Mouse (Mus musculus) heart, embryonic 12.5 days (tissue): ENCODE measurements at regions not wholly inside any gene's neighbourhood (a gene's known extent, or its start where the extent isn't known, plus 50 kb on each side); places are given as distances from the start of the nearest gene placed in this dataset.

Experiments used
- ATAC-seq: fragments of 200-750 bp; cut with Nextera tagmentation; 2 replicates; pipeline ENCODE4 v1.8.0; 2017; ENCODE audit warnings: moderate TSS enrichment, moderate library complexity; ENCODE audit not compliant: insufficient number of reproducible peaks, low FRiP score
- H3K27ac ChIP-seq: fragments of 300-500 bp; sonication (generic); 2 replicates; pipeline ENCODE4 v1.5.1; 2016; ENCODE audit warnings: mild to moderate bottlenecking, moderate library complexity; ENCODE audit not compliant: poor library complexity, severe bottlenecking
- H3K27me3 ChIP-seq: fragments of 300-500 bp; sonication (generic); replicated peaks from 2 replicates; pipeline ENCODE4 v1.6.1; 2016; ENCODE audit warnings: mild to moderate bottlenecking, moderate library complexity
- H3K36me3 ChIP-seq: fragments of 300-500 bp; sonication (generic); 2 replicates; pipeline ENCODE4 v1.6.1; 2016; ENCODE audit warnings: mild to moderate bottlenecking, moderate library complexity
- H3K4me1 ChIP-seq: fragments of 300-500 bp; sonication (generic); replicated peaks from 2 replicates; pipeline ENCODE4 v1.6.1; 2016; ENCODE audit warnings: mild to moderate bottlenecking
- H3K4me2 ChIP-seq: fragments of 300-500 bp; sonication (generic); 2 replicates; pipeline ENCODE4 v1.6.1; 2016; ENCODE audit warnings: mild to moderate bottlenecking, moderate library complexity
- H3K4me3 ChIP-seq: fragments of 300-500 bp; sonication (generic); 2 replicates; pipeline ENCODE4 v1.5.1; 2016; ENCODE audit warnings: mild to moderate bottlenecking
- H3K9ac ChIP-seq: fragments of 300-500 bp; sonication (generic); 2 replicates; pipeline ENCODE4 v1.6.1; 2016; ENCODE audit warnings: mild to moderate bottlenecking, moderate library complexity
- H3K9me3 ChIP-seq: fragments of 300-500 bp; sonication (generic); replicated peaks from 2 replicates; pipeline ENCODE4 v1.6.1; 2016; ENCODE audit warnings: mild to moderate bottlenecking, moderate library complexity
- WGBS: fragments of 180-500 bp; shearing (Covaris S2); methylation state at CpG from one replicate; pipeline ENCODE4 v1.1.7; 2016; 5-methylcytosine and 5-hydroxymethylcytosine counted together

- no peak overlapping the region for H3K4me2 ChIP-seq
- no peaks in the 10 kb centered on the region for H3K4me1 ChIP-seq
- WGBS: 78% methylated on average over 11 of the region's 11 CpGs
- H3K36me3 ChIP-seq: no peaks in the 10 kb centered on the region
- no peak overlapping the region for H3K27ac ChIP-seq
- ATAC-seq: no peak
- H3K9me3 ChIP-seq: no peaks in the 10 kb centered on the region
- H3K9ac ChIP-seq: no peak overlapping the region
- H3K4me3 ChIP-seq: no peak overlapping the region
- no peaks in the 10 kb centered on the region for H3K27me3 ChIP-seq
These were observed 293.6 kb downstream of the Slc4a3 start for GRCm38 (mm10) chr1:75839551-75840223.

DNA sequence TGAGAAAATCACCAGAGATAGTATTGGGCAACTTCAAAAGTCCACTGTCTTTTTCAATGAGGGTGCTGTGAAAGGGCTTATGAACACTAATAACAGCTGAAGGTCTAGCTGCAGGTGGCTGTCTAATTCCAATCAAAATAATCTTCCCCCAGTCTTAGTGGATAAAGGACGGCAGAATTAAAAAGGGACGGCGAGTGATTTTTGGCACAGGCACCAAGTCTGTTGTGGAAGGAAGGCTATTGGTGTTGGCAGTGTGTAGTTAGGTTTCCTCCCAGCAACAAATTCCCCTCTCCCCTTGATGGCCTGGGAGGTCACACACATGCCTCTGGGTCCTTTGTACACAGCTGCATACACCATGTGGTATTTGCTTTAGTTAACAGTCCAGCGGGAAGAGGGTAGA, 296.3 kb downstream of the Slc4a3 start:
- no peak for ATAC-seq
- no peaks in the 10 kb centered on the region for H3K4me1 ChIP-seq
- H3K9me3 ChIP-seq: no peaks in the 10 kb centered on the region
- H3K36me3 ChIP-seq: no peaks in the 10 kb centered on the region
- WGBS: 75% methylated on average over 4 of the region's 4 CpGs
- H3K27me3 ChIP-seq: no peaks in the 10 kb centered on the region
- no peak overlapping the region for H3K27ac ChIP-seq
- no peak overlapping the region for H3K9ac ChIP-seq
- H3K4me3 ChIP-seq: no peak overlapping the region
- H3K4me2 ChIP-seq: no peak overlapping the region

DNA sequence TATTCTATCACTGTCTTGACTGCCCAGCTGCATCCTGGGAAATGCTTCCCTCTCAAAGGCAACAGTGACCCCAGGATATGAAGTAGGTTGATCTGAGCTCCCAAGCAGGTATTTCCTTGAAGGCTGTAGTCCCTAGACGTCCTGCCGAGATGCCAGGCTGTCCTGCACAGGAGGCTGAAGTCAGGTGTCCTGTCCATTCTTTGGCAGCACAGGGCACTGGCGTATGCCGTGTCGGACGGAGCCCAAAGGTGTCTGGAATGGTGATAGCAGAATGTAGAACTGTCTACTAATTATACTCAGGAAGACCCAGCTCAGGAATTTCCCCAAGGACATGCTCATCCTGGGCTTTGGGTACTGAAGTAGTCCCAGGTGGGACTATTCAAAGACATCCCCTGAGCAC, 297.3 kb downstream of the Slc4a3 start:
- WGBS: 88% methylated on average over 6 of the region's 6 CpGs
- no peak overlapping the region for H3K27ac ChIP-seq
- no peaks in the 10 kb centered on the region for H3K4me1 ChIP-seq
- no peak overlapping the region for H3K4me3 ChIP-seq
- no peaks in the 10 kb centered on the region for H3K9me3 ChIP-seq
- H3K36me3 ChIP-seq: no peaks in the 10 kb centered on the region
- no peaks in the 10 kb centered on the region for H3K27me3 ChIP-seq
- no peak overlapping the region for H3K9ac ChIP-seq
- H3K4me2 ChIP-seq: no peak overlapping the region
- ATAC-seq: no peak

- Histone ChIP-seq H3K27me3 (no peaks in the 10 kb centered on the region), H3K4me3 (no peak overlapping the region), H3K9me3 (no peaks in the 10 kb centered on the region), H3K4me1 (no peaks in the 10 kb centered on the region), H3K27ac (no peak overlapping the region), H3K36me3 (no peaks in the 10 kb centered on the region), H3K9ac (no peak overlapping the region), H3K4me2 (no peak overlapping the region)
- 83% methylated on average over 10 of the region's 10 CpGs for WGBS
- no peak for ATAC-seq
These were observed 298.1 kb downstream of the Slc4a3 start for GRCm38 (mm10) chr1:75844123-75844522.

GRCm38 (mm10) chr1:75844529-75844928, 298.5 kb downstream of the Slc4a3 start:
- Histone ChIP-seq H3K4me2 (no peak overlapping the region), H3K27ac (no peak overlapping the region), H3K9ac (no peak overlapping the region), H3K9me3 (no peaks in the 10 kb centered on the region), H3K27me3 (no peaks in the 10 kb centered on the region), H3K4me3 (no peak overlapping the region), H3K4me1 (no peaks in the 10 kb centered on the region), H3K36me3 (no peaks in the 10 kb centered on the region)
- 82% methylated on average over 4 of the region's 4 CpGs for WGBS
- ATAC-seq: no peak

GRCm38 (mm10) chr1:75844981-75845380, 298.9 kb downstream of the Slc4a3 start:
- 38% methylated on average over 7 of the region's 7 CpGs for WGBS
- ATAC-seq: no peak

DNA sequence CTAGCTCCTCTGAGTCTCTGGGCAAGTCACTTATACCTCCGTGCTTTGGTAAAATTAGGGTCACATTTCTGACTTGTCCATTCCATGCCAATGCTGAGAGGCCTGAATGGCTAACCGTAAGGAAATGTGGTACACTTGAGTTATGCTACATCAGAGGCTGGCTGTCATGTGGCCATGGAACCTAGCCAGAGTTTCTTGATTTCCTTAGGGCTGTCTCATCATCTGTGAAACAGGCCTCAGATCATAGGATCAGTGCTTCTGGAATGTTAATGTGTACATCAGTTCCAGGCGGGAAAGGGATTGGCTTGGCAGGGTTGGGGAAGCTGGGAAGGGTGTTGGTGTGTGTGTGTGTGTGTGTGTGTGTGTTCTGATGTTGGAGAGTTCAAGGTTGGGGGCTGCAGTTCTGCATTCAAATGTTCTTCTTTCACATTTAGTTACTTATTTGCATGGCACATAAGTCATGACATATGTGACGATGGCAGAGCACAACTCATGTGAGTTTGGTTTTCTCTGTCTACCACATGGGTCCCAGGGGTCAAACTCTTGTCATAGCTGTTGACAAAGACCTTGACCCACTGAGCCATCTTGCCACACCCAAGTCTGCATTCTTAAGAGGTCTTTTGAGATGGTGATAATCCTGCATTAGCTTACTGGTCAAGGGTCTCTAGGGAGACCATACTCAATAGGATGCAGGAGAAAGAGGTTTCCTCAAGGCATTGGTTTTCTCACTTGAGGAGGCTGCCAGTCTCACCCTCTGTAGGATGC, 299.9 kb downstream of the Slc4a3 start:
- H3K4me1 ChIP-seq: no peaks in the 10 kb centered on the region
- no peaks in the 10 kb centered on the region for H3K36me3 ChIP-seq
- WGBS: 80% methylated on average over 4 of the region's 4 CpGs
- no peaks in the 10 kb centered on the region for H3K27me3 ChIP-seq
- H3K4me3 ChIP-seq: no peak overlapping the region
- no peak overlapping the region for H3K9ac ChIP-seq
- no peak overlapping the region for H3K4me2 ChIP-seq
- H3K27ac ChIP-seq: no peak overlapping the region
- no peak for ATAC-seq
- no peaks in the 10 kb centered on the region for H3K9me3 ChIP-seq

More at GRCm38 (mm10) chr1:75844981-75845380, 298.9 kb downstream of the Slc4a3 start:
- Histone ChIP-seq H3K27me3 (no peaks in the 10 kb centered on the region), H3K4me2 (no peak overlapping the region), H3K27ac (no peak overlapping the region), H3K9me3 (no peaks in the 10 kb centered on the region), H3K9ac (no peak overlapping the region), H3K4me3 (no peak overlapping the region), H3K36me3 (no peaks in the 10 kb centered on the region), H3K4me1 (no peaks in the 10 kb centered on the region)

- no peaks in the 10 kb centered on the region for H3K27me3 ChIP-seq
- H3K27ac ChIP-seq: no peak overlapping the region
- 62% methylated on average over 3 of the region's 3 CpGs for WGBS
- no peaks in the 10 kb centered on the region for H3K4me1 ChIP-seq
- no peak overlapping the region for H3K4me3 ChIP-seq
- H3K9me3 ChIP-seq: no peaks in the 10 kb centered on the region
- no peaks in the 10 kb centered on the region for H3K36me3 ChIP-seq
- ATAC-seq: no peak
- H3K9ac ChIP-seq: no peak overlapping the region
- H3K4me2 ChIP-seq: no peak overlapping the region
These were observed 301.6 kb downstream of the Slc4a3 start for GRCm38 (mm10) chr1:75847681-75848080.

DNA sequence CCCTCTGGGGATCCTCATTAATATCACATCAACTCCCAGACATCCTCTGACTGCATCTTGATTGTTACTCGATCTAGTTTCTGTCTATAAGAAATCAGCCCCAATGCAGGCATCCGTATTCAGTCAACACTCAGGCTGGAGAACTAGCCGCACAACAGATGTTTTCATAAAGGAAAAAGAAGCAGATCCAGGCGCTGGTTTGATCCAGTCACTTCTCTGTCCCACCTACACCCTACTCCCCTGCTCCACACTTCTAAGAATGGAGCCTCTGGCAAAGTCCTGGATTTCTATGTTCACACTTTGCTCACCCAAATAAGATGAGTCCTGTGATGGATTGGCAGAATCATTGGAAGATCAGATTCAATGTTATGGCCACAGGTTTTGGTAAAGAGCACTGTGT, 302.4 kb downstream of the Slc4a3 start:
- no peak overlapping the region for H3K4me3 ChIP-seq
- WGBS: 85% methylated on average over 4 of the region's 4 CpGs
- no peaks in the 10 kb centered on the region for H3K36me3 ChIP-seq
- H3K9me3 ChIP-seq: no peaks in the 10 kb centered on the region
- H3K9ac ChIP-seq: no peak overlapping the region
- no peaks in the 10 kb centered on the region for H3K4me1 ChIP-seq
- no peaks in the 10 kb centered on the region for H3K27me3 ChIP-seq
- no peak overlapping the region for H3K4me2 ChIP-seq
- H3K27ac ChIP-seq: no peak overlapping the region
- ATAC-seq: no peak

- no peaks in the 10 kb centered on the region for H3K27me3 ChIP-seq
- H3K9me3 ChIP-seq: no peaks in the 10 kb centered on the region
- WGBS: 89% methylated on average over 4 of the region's 4 CpGs
- no peak for ATAC-seq
- H3K36me3 ChIP-seq: no peaks in the 10 kb centered on the region
- H3K4me2 ChIP-seq: no peak overlapping the region
- no peaks in the 10 kb centered on the region for H3K4me1 ChIP-seq
- no peak overlapping the region for H3K27ac ChIP-seq
- H3K9ac ChIP-seq: no peak overlapping the region
- H3K4me3 ChIP-seq: no peak overlapping the region
These were observed 304.1 kb downstream of the Slc4a3 start for GRCm38 (mm10) chr1:75850131-75850530.

GRCm38 (mm10) chr1:75858551-75859255, 312.6 kb downstream of the Slc4a3 start:
- 84% methylated on average over 7 of the region's 7 CpGs for WGBS
- no peak for ATAC-seq
- H3K9me3 ChIP-seq: no peaks in the 10 kb centered on the region
- H3K36me3 ChIP-seq: no peaks in the 10 kb centered on the region
- H3K27me3 ChIP-seq: no peaks in the 10 kb centered on the region
- H3K4me2 ChIP-seq: no peak overlapping the region
- H3K9ac ChIP-seq: no peak overlapping the region
- H3K4me3 ChIP-seq: no peak overlapping the region
- no peaks in the 10 kb centered on the region for H3K4me1 ChIP-seq
- no peak overlapping the region for H3K27ac ChIP-seq
